10 mouse cellular contexts compared by ENCODE assay signal in genomic region chr9:63698320-63699045, GRCm38 (mm10). TPM values are rescaled to one million over a fixed set of nuclear protein-coding genes. Genes with fewer than 3 reads are reported as not detected.
DNase-seq lines count a peak whose midpoint lies in the region; ATAC-seq and TF ChIP-seq lines count a peak whose summit lies in the region.
"Had no signal": no experiment of that assay in that cellular context is flagged by ENCODE, and none has a peak within 500 bp of the region (broad histone marks: within the 10 kb centered on the region; RNA-seq: fewer than 3 reads in every experiment).

No protein-coding gene starts in this region.

- WGBS in heart, embryonic 15.5 days = 53% methylated on average over 5 of the region's 7 CpGs
- WGBS in kidney, adult 2 months = 32% methylated on average over 6 of the region's 7 CpGs
- WGBS in lung, embryonic 15.5 days = 37% methylated on average over 5 of the region's 7 CpGs

- DNase-seq in heart, postnatal 10 days = no peak
- DNase-seq in Patski (ENCODE audit: low read depth, low spot score) = peak; percentile 85
- peak; percentile 80 for DNase-seq in kidney, adult 2 months
- no peak for DNase-seq in layer of hippocampus, adult 18-20 months (ENCODE audit: low spot score in 2 of 2)
- DNase-seq in c-Kit-positive CD71-positive TER-119-positive erythroid progenitor cells, embryonic 14.5 days (ENCODE audit: low spot score) = no peak
- DNase-seq in adrenal gland, postnatal 25 days = no peak
- DNase-seq: embryo, embryonic 11 days had no signal

- H3K9ac ChIP-seq in heart, embryonic 15.5 days = no peak overlapping the region
- H3K9ac ChIP-seq in lung, embryonic 15.5 days = no peak overlapping the region

- TF ChIP-seq CTCF in Patski (IDR thresholded peaks at IDR 0.05) = no peak
- TF ChIP-seq CTCF in kidney, adult 2 months (conservative IDR thresholded peaks at IDR 0.05; ENCODE audit: insufficient read depth, insufficient read length, low read depth, low read length) = no peak

- no peak overlapping the region for H3K4me3 ChIP-seq in heart, embryonic 15.5 days
- no peak overlapping the region for H3K4me3 ChIP-seq in kidney, adult 2 months (ENCODE audit: insufficient read depth, low read depth, low read length)
- H3K4me3 ChIP-seq in lung, embryonic 15.5 days = no peak overlapping the region

- intact Hi-C loops in heart, postnatal 10 days (cut with DNase I) = no loop called here

- CTCF ChIA-PET in Patski (lab: Charles Lee) = interaction anchor here (0.8 to 1.9 kb wide), 6 partner anchors 30 to 47 kb away, joined by 3 to 7 read pairs (median 4); no protein-coding TSS in a partner anchor

- no peak for ATAC-seq in heart, embryonic 15.5 days (replicated peaks; ENCODE audit: insufficient number of reproducible peaks, insufficient read depth, low FRiP score, low read depth)
- peak; percentile 69 for ATAC-seq in Patski
- no peak for ATAC-seq in lung, embryonic 15.5 days (ENCODE audit: borderline replicate concordance, extremely low read depth, low FRiP score, low TSS enrichment)

- in situ Hi-C loops in Patski (cut with MboI; ENCODE audit: low pct_unique_long_range_greater_than_20kb) = no loop called here

- peaks cover 61% of the 10 kb centered on the region for H3K4me1 ChIP-seq in heart, embryonic 15.5 days (replicated peaks)
- H3K4me1 ChIP-seq in kidney, adult 2 months (ENCODE audit: control insufficient read depth, insufficient read depth, low read length) = peaks cover 40% of the 10 kb centered on the region
- peaks cover 59% of the 10 kb centered on the region for H3K4me1 ChIP-seq in lung, embryonic 15.5 days

- no peak overlapping the region for H3K4me2 ChIP-seq in heart, embryonic 15.5 days
- H3K4me2 ChIP-seq in lung, embryonic 15.5 days = no peak overlapping the region

- H3K27ac ChIP-seq in heart, embryonic 15.5 days = 0 out of 2 replicates have a peak overlapping the region, but pooled peaks have one; percentile 52
- peak overlapping the region; percentile 58 for H3K27ac ChIP-seq in kidney, adult 2 months (ENCODE audit: insufficient read depth, low read depth, low read length)
- H3K27ac ChIP-seq in lung, embryonic 15.5 days = peak overlapping the region; percentile 39; the same call in 1 of the 2 replicates

- POLR2A ChIA-PET in Patski (lab: Charles Lee) = interaction anchor here (1.1 to 3.6 kb wide), 3 partner anchors 28 to 59 kb away, joined by 3 to 18 read pairs (median 5); partner anchors contain the start of gene Smad3

- H3K9me3 ChIP-seq in heart, embryonic 15.5 days (replicated peaks) = no peaks in the 10 kb centered on the region
- H3K9me3 ChIP-seq in lung, embryonic 15.5 days = no peaks in the 10 kb centered on the region

- H3K36me3 ChIP-seq in heart, embryonic 15.5 days = no peaks in the 10 kb centered on the region
- no peaks in the 10 kb centered on the region for H3K36me3 ChIP-seq in kidney, adult 2 months (ENCODE audit: control insufficient read depth, insufficient read depth, low read length)
- H3K36me3 ChIP-seq in lung, embryonic 15.5 days = no peaks in the 10 kb centered on the region

- no peaks in the 10 kb centered on the region for H3K27me3 ChIP-seq in heart, embryonic 15.5 days
- H3K27me3 ChIP-seq in Patski = no peaks in the 10 kb centered on the region
- H3K27me3 ChIP-seq in kidney, adult 2 months (replicated peaks; ENCODE audit: control insufficient read depth, insufficient read depth, low read length) = no peaks in the 10 kb centered on the region
- H3K27me3 ChIP-seq in lung, embryonic 15.5 days = no peaks in the 10 kb centered on the region
- H3K27me3 ChIP-seq: CH12.LX had no signal

- no peak for TF ChIP-seq POLR2A in kidney, adult 2 months (IDR thresholded peaks at IDR 0.05; ENCODE audit: low read depth, low read length)

RNA-seq across cellular contexts. Expression of gene Smad3, which starts 59.3 kb away (rescaled TPM):
- 11.6 and 14.8 TPM in 2 replicates for polyA plus RNA-seq in heart, embryonic 15.5 days (2015; fragmentation: Nextera tagmentation; extraction: Ambion mirVana)
- 10 to 100 TPM; 17.0 to 22.6 TPM for total RNA-seq in heart, postnatal 10 days (2021)
- polyA plus RNA-seq in Patski (2021) = 107 TPM
- 33.5 and 37.0 TPM in 2 replicates for polyA plus RNA-seq in kidney, adult 2 months (2012; rRNA removed)
- 20.2 and 20.7 TPM in 2 replicates for polyA plus RNA-seq in lung, embryonic 15.5 days (2015; fragmentation: Nextera tagmentation; extraction: Ambion mirVana)
- total RNA-seq in layer of hippocampus, adult 18-20 months (2021) = 10 to 100 TPM; 58.2 to 62.5 TPM
- total RNA-seq in adrenal gland, postnatal 25 days (2021) = 36.2 and 46.0 TPM in 2 replicates

Comparison
In these comparisons a context has a peak if more than half of its experiments do, and no peak if none do; other contexts are left out.
1. DNase-seq: peak in Patski (single experiment) and kidney, adult 2 months (single experiment); none in heart, postnatal 10 days (0 of 2), layer of hippocampus, adult 18-20 months (0 of 2), c-Kit-positive CD71-positive TER-119-positive erythroid progenitor cells, embryonic 14.5 days (single experiment) and adrenal gland, postnatal 25 days (single experiment).
2. Peak in every context shown above with its lines, with median percentiles within 50 percentile points of each other: H3K27ac ChIP-seq.